Mouse (Mus musculus): Measurements from ENCODE around the gene Lrrc8d.

DNA sequence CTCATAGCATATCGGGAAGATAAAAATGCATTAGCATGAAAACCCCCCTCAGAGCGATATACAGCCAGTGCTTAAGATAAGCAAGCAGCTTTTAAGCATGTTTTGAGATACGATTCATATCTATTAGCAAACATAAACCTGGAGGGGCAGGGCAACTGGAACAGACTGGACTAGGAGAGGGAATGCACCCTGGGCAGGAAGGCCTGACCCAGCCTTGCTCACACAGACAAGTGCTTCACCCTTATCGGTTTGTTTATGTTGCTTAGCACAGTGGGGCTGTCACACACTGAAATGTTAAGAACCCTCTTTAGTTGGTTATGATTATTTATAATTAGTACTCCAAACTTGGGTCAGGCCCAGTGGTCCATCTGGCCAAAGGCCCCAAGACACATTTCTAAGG is 125.1 kb downstream of the Lrrc8d start:
- TF ChIP-seq CTCF (IDR thresholded peaks at IDR 0.05; ENCODE audit: borderline replicate concordance, insufficient read depth, low read length) (no peak), POLR2A (IDR thresholded peaks at IDR 0.05; ENCODE audit: low read depth, low read length) (no peak)

Data from embryonic fibroblast, embryonic 13.5 days (primary cell).